Mouse (Mus musculus) heart, postnatal 0 days (tissue): ENCODE data around the gene Snx29.

Experiments used
- CTCF ChIP-seq: IDR thresholded peaks from 2 replicates; pipeline ENCODE4 v1.5.1; 2016; ENCODE audit warnings: antibody characterized with exemption, control low read depth, low read depth
- EP300 ChIP-seq: IDR thresholded peaks from 2 replicates; pipeline ENCODE4 v1.6.1; 2016; ENCODE audit warnings: antibody characterized with exemption, low read depth

DNA sequence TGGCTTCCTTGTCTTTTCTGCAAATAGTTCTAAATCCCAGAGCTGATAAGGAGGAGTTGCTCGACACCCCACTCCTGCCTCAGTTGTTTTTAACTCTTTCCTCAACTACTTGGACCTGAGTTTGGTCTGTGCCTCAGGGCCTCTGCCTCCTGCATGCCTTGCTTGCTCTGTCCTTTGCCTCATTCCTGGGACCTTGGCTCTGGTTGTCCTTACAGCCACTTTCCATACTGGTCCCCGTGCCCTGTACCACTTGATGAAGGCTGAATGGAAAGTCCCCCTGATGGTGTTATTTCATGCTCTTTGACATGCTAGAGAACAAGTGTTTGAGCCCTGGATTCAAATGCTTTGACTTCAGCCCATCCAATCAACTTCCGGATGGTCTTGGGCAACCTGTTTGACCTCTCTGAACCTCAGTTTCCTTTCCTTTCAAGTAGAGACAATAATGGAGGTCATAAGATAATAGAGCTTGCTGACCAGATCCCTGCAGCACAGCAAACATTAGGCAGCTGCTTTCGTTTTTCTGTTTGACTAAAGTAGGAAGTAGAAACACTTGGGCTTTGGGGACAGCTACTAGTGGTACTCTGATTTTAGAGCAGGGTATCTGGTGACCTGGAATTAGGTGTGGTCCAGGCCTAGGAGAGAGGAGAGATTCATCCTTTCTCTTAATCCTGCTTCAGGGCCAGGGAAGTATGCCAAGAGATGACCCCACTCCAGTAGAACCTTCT is 365.7 kb downstream of the Snx29 start:
- TF ChIP-seq CTCF (no peak), EP300 (no peak)
